Mouse (Mus musculus) heart, embryonic 11.5 days (tissue): ENCODE measurements around the gene Ccdc155. TPM values are rescaled to one million over a fixed set of nuclear protein-coding genes. Genes with fewer than 3 reads are reported as not detected.

Source experiments
- ATAC-seq: fragments of 200-750 bp; cut with Nextera tagmentation; replicated peaks from 2 replicates; pipeline ENCODE4 v1.8.0; 2017; ENCODE audit warnings: moderate library complexity; ENCODE audit not compliant: insufficient number of reproducible peaks, low FRiP score, low TSS enrichment
- H3K27ac ChIP-seq: fragments of 300-500 bp; sonication (generic); 2 replicates; pipeline ENCODE4 v1.5.1; 2014; ENCODE audit warnings: mild to moderate bottlenecking, low read depth, low read length
- H3K27me3 ChIP-seq: fragments of 300-500 bp; sonication (generic); 2 replicates; pipeline ENCODE4 v1.6.1; 2014; ENCODE audit warnings: mild to moderate bottlenecking, low read length, mixed read lengths; ENCODE audit not compliant: control insufficient read depth, insufficient read depth
- H3K36me3 ChIP-seq: fragments of 300-500 bp; sonication (generic); 2 replicates; pipeline ENCODE4 v1.6.1; 2014; ENCODE audit warnings: mild to moderate bottlenecking, low read length, moderate library complexity, mixed read lengths; ENCODE audit not compliant: control insufficient read depth, insufficient read depth
- H3K4me1 ChIP-seq: fragments of 300-500 bp; sonication (generic); 2 replicates; pipeline ENCODE4 v1.6.1; 2014; ENCODE audit warnings: low read length; ENCODE audit not compliant: control insufficient read depth, insufficient read depth
- H3K4me2 ChIP-seq: fragments of 300-500 bp; sonication (generic); 2 replicates; pipeline ENCODE4 v1.6.1; 2014; ENCODE audit warnings: mild to moderate bottlenecking, moderate library complexity
- H3K4me3 ChIP-seq: fragments of 300-500 bp; sonication (generic); 2 replicates; pipeline ENCODE4 v1.5.1; 2014; ENCODE audit warnings: low read depth, low read length
- H3K9ac ChIP-seq: fragments of 300-500 bp; sonication (generic); 2 replicates; pipeline ENCODE4 v1.6.1; 2014; ENCODE audit warnings: mild to moderate bottlenecking, low read depth, low read length, moderate library complexity
- H3K9me3 ChIP-seq: fragments of 300-500 bp; sonication (generic); replicated peaks from 2 replicates; pipeline ENCODE4 v1.6.1; 2016; ENCODE audit warnings: low read length; ENCODE audit not compliant: control insufficient read depth
- WGBS: fragments of 180-500 bp; shearing (Covaris S2); extraction: QIAGEN DNeasy Blood & Tissue Kit; methylation state at CpG from one replicate; pipeline ENCODE4 v1.1.7; 2014; ENCODE audit not compliant: insufficient replicate concordance; 5-methylcytosine and 5-hydroxymethylcytosine counted together
- polyA plus RNA-seq: library from polyadenylated mRNA; unstranded; fragments of >200 nt; fragmentation: Nextera tagmentation; extraction: Ambion mirVana; gene quantifications from 2 replicates; pipeline ENCODE4 v1.2.1, GENCODE M21; 2014

The Ccdc155 gene
- polyA plus RNA-seq, 1 experiment from 2014 or later: 0.70 TPM

DNA sequence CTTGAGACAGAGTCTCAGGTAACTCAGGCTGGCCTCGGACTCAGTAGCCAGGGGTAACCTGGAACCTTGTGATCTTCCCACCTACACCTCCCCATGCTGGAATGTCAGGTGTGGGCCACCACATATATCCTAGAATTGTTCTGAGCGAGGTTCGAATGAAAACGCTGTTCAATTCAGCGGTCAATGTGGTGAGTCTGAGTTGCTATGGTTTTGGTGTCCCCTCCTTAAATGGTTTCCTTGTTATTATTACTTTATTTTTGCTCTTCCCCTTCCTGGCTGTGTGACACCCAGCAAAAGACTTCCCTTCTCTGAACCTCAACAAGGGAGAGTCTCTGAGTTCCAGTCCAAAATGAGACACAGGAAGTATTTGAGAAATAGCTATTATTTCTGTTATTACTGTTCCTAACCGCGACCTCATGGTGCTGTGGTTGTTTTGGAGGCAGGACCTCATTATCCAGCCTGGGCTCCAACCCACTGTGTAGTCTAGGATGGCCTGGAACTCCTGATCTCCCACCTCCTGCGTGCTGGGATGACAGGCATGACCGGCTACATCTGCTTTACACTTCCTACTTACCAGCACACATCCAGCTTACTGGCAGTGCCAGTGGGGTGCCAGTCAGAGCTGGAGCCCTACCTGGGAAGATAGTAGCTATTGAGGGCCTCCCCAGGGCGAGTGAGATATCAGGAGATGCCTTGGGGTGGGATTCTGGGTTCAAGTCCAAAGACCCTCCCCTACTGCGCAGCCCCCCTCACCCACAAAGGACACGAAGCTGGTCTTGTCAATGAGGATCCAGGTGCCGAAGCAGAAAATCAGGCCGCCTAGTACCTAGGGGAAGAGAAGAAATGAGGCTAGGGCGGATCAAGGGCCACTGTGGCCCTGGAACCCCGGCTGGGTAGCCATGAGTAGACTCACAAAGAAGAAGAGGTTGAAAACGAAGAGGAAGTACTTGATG, 33.3 kb upstream of the Ccdc155 start:
- WGBS: 71% methylated on average over 17 of the region's 17 CpGs
- peak overlapping the region; percentile 15 for H3K4me2 ChIP-seq
- H3K4me1 ChIP-seq: peaks cover 37% of the 10 kb centered on the region
- no peak for ATAC-seq
- no peak overlapping the region for H3K9ac ChIP-seq
- H3K36me3 ChIP-seq: no peaks in the 10 kb centered on the region
- H3K27me3 ChIP-seq: peaks cover 19% of the 10 kb centered on the region
- H3K9me3 ChIP-seq: no peaks in the 10 kb centered on the region
- H3K27ac ChIP-seq: no peak overlapping the region
- H3K4me3 ChIP-seq: no peak overlapping the region

DNA sequence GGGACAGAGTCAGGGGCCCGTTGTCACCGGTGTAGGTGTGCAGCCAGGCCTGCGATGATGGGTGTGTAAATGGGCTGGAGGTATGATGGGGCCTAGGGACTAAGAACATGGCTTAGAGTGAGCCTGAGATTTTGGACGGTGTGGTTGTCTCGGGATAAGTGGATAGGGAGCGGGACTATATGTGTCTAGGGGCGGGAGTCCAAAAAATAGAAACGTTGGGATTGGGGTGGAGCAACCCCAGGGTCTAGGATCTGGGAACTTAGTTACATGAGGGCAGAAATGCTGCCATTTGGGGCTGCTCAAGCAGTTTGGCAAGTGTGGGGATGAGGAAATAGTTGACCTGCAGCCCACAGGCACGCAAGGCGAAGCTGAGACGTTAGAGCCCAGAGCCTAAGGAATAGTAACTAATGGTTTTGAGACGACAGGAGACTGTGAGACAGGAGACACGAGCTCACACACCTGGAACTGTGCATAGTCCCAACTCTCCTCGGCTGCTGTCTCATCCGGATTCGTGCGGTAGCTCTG, 31.0 kb upstream of the Ccdc155 start:
- H3K36me3 ChIP-seq: peaks cover 19% of the 10 kb centered on the region
- peak overlapping the region; percentile 61 for H3K4me2 ChIP-seq
- peak overlapping the region; percentile 60 for H3K27ac ChIP-seq
- peak overlapping the region; percentile 52 for H3K9ac ChIP-seq
- H3K27me3 ChIP-seq: peaks cover 19% of the 10 kb centered on the region
- no peak for ATAC-seq
- H3K4me3 ChIP-seq: peak overlapping the region; percentile 32
- H3K4me1 ChIP-seq: peaks cover 43% of the 10 kb centered on the region
- 26% methylated on average over 17 of the region's 17 CpGs for WGBS
- H3K9me3 ChIP-seq: no peaks in the 10 kb centered on the region

DNA sequence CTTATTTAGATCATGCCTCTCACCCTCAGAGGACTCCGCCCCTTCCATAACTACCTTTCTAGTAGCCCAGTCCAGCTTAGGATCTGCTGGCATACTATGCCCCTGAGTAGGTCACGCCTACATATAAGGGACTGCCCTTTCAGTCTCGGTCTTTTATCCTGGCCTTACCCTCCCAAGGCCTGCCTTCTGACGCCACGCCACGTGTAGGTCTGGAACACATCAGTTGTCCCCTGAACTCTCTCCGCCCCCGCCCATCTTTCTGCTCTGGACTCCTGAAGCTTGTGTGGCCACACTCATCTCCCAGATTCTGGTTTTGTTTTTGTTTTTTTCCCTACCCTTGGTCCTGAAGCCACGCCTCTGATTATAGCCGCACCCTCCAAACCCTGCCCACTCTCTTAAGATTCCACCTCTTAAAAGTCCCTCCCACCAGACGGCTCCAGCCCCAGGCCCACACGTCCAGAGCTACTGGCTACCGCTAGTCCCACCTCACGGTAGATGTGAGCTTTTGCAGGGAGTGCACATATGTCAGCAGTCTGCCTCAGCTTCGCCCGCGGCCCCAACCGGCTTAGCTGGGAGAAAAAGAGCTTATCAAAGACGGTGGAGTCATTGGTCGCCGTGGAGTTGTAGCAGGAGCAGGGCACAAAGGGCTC, 30.4 kb upstream of the Ccdc155 start:
- ATAC-seq: peak; percentile 62
- WGBS: 3% methylated on average over 21 of the region's 21 CpGs
- peak overlapping the region; percentile 52; the same call in 1 of the 2 replicates for H3K9ac ChIP-seq

DNA sequence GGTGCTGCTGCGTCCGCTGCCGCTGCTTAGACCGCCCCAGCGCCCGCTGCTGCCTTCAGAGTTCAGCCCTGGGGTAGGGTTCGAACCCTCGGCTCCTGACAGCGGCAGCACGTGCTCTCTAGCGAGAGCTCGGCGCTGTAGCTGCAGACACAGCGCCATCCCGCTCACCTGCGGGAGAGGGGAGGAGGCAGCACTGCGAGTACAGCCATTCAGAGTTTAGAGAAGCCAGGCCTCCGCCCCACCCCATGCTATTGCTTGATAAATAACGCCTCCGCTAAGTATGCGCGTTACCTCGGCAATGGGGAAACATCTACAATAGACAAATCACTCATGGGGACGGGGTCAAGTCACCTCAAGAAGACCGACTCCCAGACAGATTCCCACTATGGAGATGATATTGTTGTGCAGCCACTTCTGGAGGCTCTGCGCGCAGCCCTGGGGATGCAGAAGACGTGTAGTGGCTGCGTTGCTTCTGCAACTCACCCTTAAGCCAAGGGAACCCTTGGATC, 29.7 kb upstream of the Ccdc155 start:
- Histone ChIP-seq H3K27ac (peak overlapping the region; percentile 60), H3K36me3 (peaks cover 24% of the 10 kb centered on the region), H3K4me3 (peak overlapping the region; percentile 32), H3K27me3 (peaks cover 18% of the 10 kb centered on the region), H3K4me1 (peaks cover 40% of the 10 kb centered on the region), H3K4me2 (peak overlapping the region; percentile 61), H3K9ac (peak overlapping the region; percentile 36; the same call in 1 of the 2 replicates), H3K9me3 (no peaks in the 10 kb centered on the region)
- no peak for ATAC-seq
- WGBS: 7% methylated on average over 29 of the region's 29 CpGs

More for the DNA sequence above, 30.4 kb upstream of the Ccdc155 start:
- Histone ChIP-seq H3K27me3 (peaks cover 19% of the 10 kb centered on the region), H3K9me3 (no peaks in the 10 kb centered on the region), H3K36me3 (peaks cover 19% of the 10 kb centered on the region), H3K4me3 (peak overlapping the region; percentile 32), H3K27ac (peak overlapping the region; percentile 60), H3K4me1 (peaks cover 40% of the 10 kb centered on the region), H3K4me2 (peak overlapping the region; percentile 61)

DNA sequence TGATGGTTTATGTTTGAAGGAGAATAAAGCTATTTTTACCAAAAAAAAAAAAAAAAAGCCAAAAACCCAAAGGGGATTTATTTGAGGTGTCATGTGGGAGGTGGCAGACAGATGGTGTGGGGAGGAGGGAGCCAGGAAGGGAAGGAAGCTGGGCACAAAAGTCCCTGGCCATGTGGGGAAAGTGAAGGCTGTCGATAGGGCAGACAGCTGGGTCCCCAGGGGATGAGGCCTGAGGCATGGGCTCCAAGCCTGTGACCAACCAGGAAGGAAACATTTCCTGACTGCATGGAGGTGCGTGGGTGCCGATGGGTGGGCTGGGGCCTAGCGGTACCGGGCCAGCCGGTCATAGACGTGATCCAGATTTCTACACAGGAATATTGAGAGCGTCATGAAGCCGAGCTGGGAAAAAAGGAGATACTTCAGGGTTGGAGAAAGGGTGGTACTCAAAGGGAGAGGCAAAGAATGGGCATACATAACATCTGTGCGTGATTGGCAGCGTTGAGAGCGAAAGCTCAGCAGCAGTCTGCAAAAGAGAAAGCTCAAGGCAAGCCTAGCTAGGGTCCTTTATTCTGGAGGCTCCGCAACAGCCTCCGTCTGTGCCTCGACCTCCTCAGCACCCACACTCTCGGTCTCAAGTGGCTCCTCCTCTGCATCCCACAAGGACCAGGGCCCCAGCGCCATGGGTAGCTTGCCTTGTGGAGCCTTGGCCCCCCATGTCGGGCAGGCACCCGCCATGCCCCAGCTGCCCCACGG, 29.1 kb upstream of the Ccdc155 start:
- 30% methylated on average over 20 of the region's 20 CpGs for WGBS
- no peak overlapping the region for H3K9ac ChIP-seq
- H3K4me3 ChIP-seq: no peak overlapping the region; the same call in 1 of the 2 replicates
- peaks cover 12% of the 10 kb centered on the region; the same call in 1 of the 2 replicates for H3K27me3 ChIP-seq
- peak overlapping the region; percentile 61 for H3K4me2 ChIP-seq
- peaks cover 35% of the 10 kb centered on the region for H3K4me1 ChIP-seq
- ATAC-seq: no peak
- peaks cover 30% of the 10 kb centered on the region for H3K36me3 ChIP-seq
- H3K27ac ChIP-seq: peak overlapping the region; percentile 30; the same call in 1 of the 2 replicates
- H3K9me3 ChIP-seq: no peaks in the 10 kb centered on the region

DNA sequence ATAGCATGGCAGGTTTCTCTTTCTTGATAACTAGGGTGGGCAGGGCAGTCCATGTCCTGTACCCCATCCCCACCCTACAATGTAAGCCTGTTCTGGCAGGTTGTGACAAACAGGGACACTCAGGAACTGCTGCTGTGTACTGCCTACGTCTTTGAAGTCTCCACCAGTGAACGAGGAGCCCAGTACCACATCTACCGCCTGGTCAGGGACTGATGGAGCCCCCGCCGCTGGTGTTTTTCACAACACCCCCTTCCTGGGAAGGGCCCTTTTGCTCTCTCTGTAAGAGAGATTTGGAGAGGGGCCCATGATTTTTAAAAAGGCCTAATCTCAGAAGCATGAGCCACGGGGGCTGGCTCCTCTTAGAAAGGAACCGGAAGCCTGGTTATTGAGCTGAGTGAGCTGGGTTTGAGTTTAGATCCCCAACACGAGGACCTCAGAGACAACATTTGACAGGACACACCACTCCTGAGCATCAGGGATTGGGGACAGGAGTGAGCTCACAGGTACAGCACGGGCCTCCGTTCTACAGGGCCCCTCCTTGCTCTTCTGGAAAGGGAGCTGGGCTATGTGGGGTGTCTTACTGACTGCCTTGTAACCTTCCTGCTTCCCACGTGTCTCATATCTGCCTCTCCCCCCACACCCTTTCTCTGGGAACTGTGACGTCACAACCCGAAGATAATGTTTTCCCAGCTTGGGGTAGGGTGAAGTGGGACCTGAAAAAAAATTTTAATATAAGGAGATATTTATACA, 28.2 kb upstream of the Ccdc155 start:
- ATAC-seq: no peak
- Histone ChIP-seq H3K4me2 (no peak overlapping the region), H3K36me3 (peaks cover 39% of the 10 kb centered on the region), H3K9ac (no peak overlapping the region), H3K27me3 (peaks cover 7% of the 10 kb centered on the region; the same call in 1 of the 2 replicates), H3K9me3 (no peaks in the 10 kb centered on the region), H3K4me1 (peaks cover 34% of the 10 kb centered on the region), H3K4me3 (no peak overlapping the region), H3K27ac (no peak overlapping the region)
- WGBS: 46% methylated on average over 13 of the region's 13 CpGs

DNA sequence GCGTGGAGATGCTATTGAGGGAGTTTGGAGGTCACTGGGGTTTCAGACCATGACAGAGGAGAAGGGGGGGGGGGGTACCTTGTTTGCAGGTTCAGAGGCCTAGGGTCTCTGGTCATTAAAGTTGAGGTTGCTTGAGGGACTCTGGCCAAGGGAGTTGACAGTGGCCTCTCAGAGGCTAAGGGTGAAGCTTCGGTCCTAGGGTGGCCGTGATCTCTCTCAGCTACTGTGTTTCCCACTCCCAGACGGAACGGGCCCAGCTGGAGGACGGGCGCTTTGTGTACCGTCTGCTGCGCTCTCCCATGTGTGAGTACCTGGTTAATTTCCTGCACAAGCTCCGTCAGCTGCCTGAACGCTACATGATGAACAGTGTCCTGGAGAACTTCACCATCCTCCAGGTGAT, 27.2 kb upstream of the Ccdc155 start:
- peaks cover 34% of the 10 kb centered on the region for H3K4me1 ChIP-seq
- H3K9ac ChIP-seq: no peak overlapping the region
- no peak overlapping the region for H3K27ac ChIP-seq
- no peaks in the 10 kb centered on the region for H3K9me3 ChIP-seq
- H3K4me2 ChIP-seq: no peak overlapping the region
- ATAC-seq: no peak
- H3K27me3 ChIP-seq: 0 out of 2 replicates have a peak, but pooled peaks cover 3% of the 10 kb centered on the region
- peaks cover 42% of the 10 kb centered on the region for H3K36me3 ChIP-seq
- WGBS: 81% methylated on average over 11 of the region's 11 CpGs
- H3K4me3 ChIP-seq: no peak overlapping the region
